Mouse (Mus musculus) retina, postnatal 1 day (tissue): ENCODE data around the gene Plpp3.

Experiments
- DNase-seq: peaks from one replicate; pipeline ENCODE4 v3.0.0-alpha.2; 2012

The Plpp3 gene

GRCm38 (mm10) chr4:105191550-105191949, 34.4 kb downstream of the Plpp3 start:
- DNase-seq, result no peak

- DNase-seq, result no peak
Measured at GRCm38 (mm10) chr4:105192665-105193064, 35.5 kb downstream of the Plpp3 start.

- no peak for DNase-seq
Measured at GRCm38 (mm10) chr4:105195256-105195655, 38.1 kb downstream of the Plpp3 start.

- no peak for DNase-seq
Measured at GRCm38 (mm10) chr4:105196099-105196498, 39.0 kb downstream of the Plpp3 start.

GRCm38 (mm10) chr4:105196993-105197765, 40.0 kb downstream of the Plpp3 start:
- DNase-seq, result no peak

GRCm38 (mm10) chr4:105198696-105199095, 41.5 kb downstream of the Plpp3 start:
- DNase-seq, result no peak

- no peak for DNase-seq
Measured at GRCm38 (mm10) chr4:105199345-105199744, 42.2 kb downstream of the Plpp3 start.

GRCm38 (mm10) chr4:105200624-105201524, 43.7 kb downstream of the Plpp3 start:
- DNase-seq, result peak; percentile 72

GRCm38 (mm10) chr4:105202439-105202838, 45.3 kb downstream of the Plpp3 start:
- DNase-seq, result no peak

- DNase-seq, result no peak
Measured at GRCm38 (mm10) chr4:105203303-105203761, 46.2 kb downstream of the Plpp3 start.

GRCm38 (mm10) chr4:105204071-105204470, 46.9 kb downstream of the Plpp3 start:
- DNase-seq, result no peak

GRCm38 (mm10) chr4:105205045-105205851, 48.1 kb downstream of the Plpp3 start:
- peak; percentile 30 for DNase-seq

GRCm38 (mm10) chr4:105206102-105206501, 49.0 kb downstream of the Plpp3 start:
- DNase-seq, result no peak

GRCm38 (mm10) chr4:105206995-105207394, 49.8 kb downstream of the Plpp3 start:
- DNase-seq, result no peak

GRCm38 (mm10) chr4:105207641-105208040, 50.5 kb downstream of the Plpp3 start:
- DNase-seq, result no peak

GRCm38 (mm10) chr4:105208977-105209376, 51.8 kb downstream of the Plpp3 start:
- no peak for DNase-seq

- DNase-seq, result no peak
Measured at GRCm38 (mm10) chr4:105213314-105213713, 56.2 kb downstream of the Plpp3 start.

- no peak for DNase-seq
Measured at GRCm38 (mm10) chr4:105214438-105214837, 57.3 kb downstream of the Plpp3 start.

GRCm38 (mm10) chr4:105215726-105216410, 58.7 kb downstream of the Plpp3 start:
- DNase-seq, result no peak

GRCm38 (mm10) chr4:105218202-105218601, 61.1 kb downstream of the Plpp3 start:
- no peak for DNase-seq

GRCm38 (mm10) chr4:105219316-105219715, 62.2 kb downstream of the Plpp3 start:
- peak; percentile 95 for DNase-seq

- no peak for DNase-seq
Measured at GRCm38 (mm10) chr4:105220849-105221248, 63.7 kb downstream of the Plpp3 start.
